In the genomic region with DNA sequence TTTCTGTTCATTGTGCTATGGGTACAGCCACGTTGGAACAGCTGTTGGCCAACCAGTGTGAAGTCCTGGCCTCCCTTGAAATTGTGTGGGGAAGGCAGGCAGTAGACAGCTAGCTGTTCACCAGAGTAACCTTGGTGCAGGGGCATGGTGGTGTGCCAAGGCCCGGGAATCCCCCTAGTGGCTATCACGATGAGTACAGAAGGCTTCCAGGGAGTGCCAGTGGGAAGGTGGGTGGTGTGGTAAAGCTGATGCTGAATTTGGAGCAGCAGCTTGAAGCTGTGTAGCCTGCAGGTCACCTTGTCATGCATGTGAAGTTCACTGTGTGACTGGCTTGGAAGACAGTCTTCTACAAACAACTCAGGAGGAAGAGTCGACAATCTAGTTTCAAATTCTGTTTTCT, we compare ENCODE assay signal across 8 mouse cellular contexts. TPM values are rescaled to one million over a fixed set of nuclear protein-coding genes. Genes with fewer than 3 reads are reported as not detected.
DNase-seq lines count a peak whose midpoint lies in the region; TF ChIP-seq lines count a peak whose summit lies in the region.

No protein-coding gene starts in this region.

- no peaks in the 10 kb centered on the region for H3K36me3 ChIP-seq in thymus, adult 2 months (ENCODE audit: control insufficient read depth, insufficient read depth, low read length)

- no peak overlapping the region for H3K27ac ChIP-seq in gastrocnemius, adult 2 months
- H3K27ac ChIP-seq in thymus, adult 2 months (ENCODE audit: control insufficient read depth, insufficient read depth, low read length) = no peak overlapping the region
- 0 out of 2 replicates have a peak overlapping the region, but pooled peaks have one; percentile 9 for H3K27ac ChIP-seq in olfactory bulb, adult 2 months (ENCODE audit: insufficient read depth, low read depth, low read length)

- intact Hi-C loops in gastrocnemius, adult 2 months (cut with DNase I) = no loop called here

- peak; percentile 30; the same call in 1 of the 2 replicates for TF ChIP-seq CTCF in gastrocnemius, adult 2 months (IDR thresholded peaks at IDR 0.05)
- TF ChIP-seq CTCF in thymus, adult 2 months (IDR thresholded peaks at IDR 0.05; ENCODE audit: borderline replicate concordance, control insufficient read depth, extremely low read depth, insufficient read depth, low read length, poor library complexity) = 0 out of 2 replicates have a peak, but pooled peaks have one; percentile 35
- 0 out of 2 replicates have a peak, but pooled peaks have one; percentile 25 for TF ChIP-seq CTCF in olfactory bulb, adult 2 months (IDR thresholded peaks at IDR 0.05; ENCODE audit: insufficient read depth, low read depth, low read length)

- 39% methylated on average over 4 of the region's 4 CpGs for WGBS in thymus, adult 2 months
- 20% methylated on average over 4 of the region's 4 CpGs for WGBS in olfactory bulb, adult 2 months

- no peak for TF ChIP-seq POLR2A in thymus, adult 2 months (IDR thresholded peaks at IDR 0.05; ENCODE audit: control insufficient read depth, extremely low read depth, insufficient read depth, low read length, poor library complexity)
- no peak for TF ChIP-seq POLR2A in olfactory bulb, adult 2 months (IDR thresholded peaks at IDR 0.05; ENCODE audit: insufficient read depth, low read depth, low read length)

- H3K4me3 ChIP-seq in gastrocnemius, adult 2 months = no peak overlapping the region
- no peak overlapping the region for H3K4me3 ChIP-seq in thymus, adult 2 months (ENCODE audit: control insufficient read depth, insufficient read depth, low read length)
- H3K4me3 ChIP-seq in olfactory bulb, adult 2 months (ENCODE audit: insufficient read depth, low read depth, low read length) = no peak overlapping the region

- peaks cover 7% of the 10 kb centered on the region for H3K4me1 ChIP-seq in thymus, adult 2 months (replicated peaks; ENCODE audit: control insufficient read depth, insufficient read depth, low read length)
- peaks cover 28% of the 10 kb centered on the region for H3K4me1 ChIP-seq in olfactory bulb, adult 2 months (ENCODE audit: control insufficient read depth, insufficient read depth, low read length)

- no peaks in the 10 kb centered on the region for H3K27me3 ChIP-seq in thymus, adult 2 months (ENCODE audit: control insufficient read depth, insufficient read depth, low read length)

- no peak for DNase-seq in gastrocnemius, adult 2 months
- DNase-seq in gastrocnemius, adult 8-10 months (ENCODE audit: low spot score in 2 of 2) = no peak
- DNase-seq in thymus, adult 2 months = peak; percentile 46
- DNase-seq in thymus, adult 18-20 months = no peak
- DNase-seq in frontal cortex, postnatal 36 days (ENCODE audit: low spot score in 2 of 2) = peak; percentile 48 to 64
- peak; percentile 53 to 69 for DNase-seq in kidney, postnatal 4 days
- no peak for DNase-seq in spleen, postnatal 36 days (ENCODE audit: low spot score in 2 of 2)

RNA-seq across cellular contexts. Expression of gene Eipr1, which starts 32.8 kb away (rescaled TPM):
- 1 to 10 TPM; 6.5 to 7.2 TPM for total RNA-seq in gastrocnemius, adult 2 months (2021)
- total RNA-seq in gastrocnemius, adult 8-10 months (2022) = 1 to 10 TPM; 6.5 to 8.3 (median 7.5) TPM
- polyA plus RNA-seq in thymus, adult 2 months (2012; rRNA removed) = 54.0 and 66.8 TPM in 2 replicates
- not detected in 2 replicates for polyA plus RNA-seq in olfactory bulb, adult 2 months (2012; ENCODE audit: insufficient read depth, insufficient read length, low replicate concordance, missing spikeins)

RNA-seq across cellular contexts. Expression of gene Trappc12, which starts 34.1 kb away (rescaled TPM):
- 10 to 100 TPM; 18.2 to 22.5 TPM for total RNA-seq in gastrocnemius, adult 2 months (2021)
- total RNA-seq in gastrocnemius, adult 8-10 months (2022) = 10 to 100 TPM; 17.1 to 18.7 (median 18.0) TPM
- 33.4 and 47.2 TPM in 2 replicates for polyA plus RNA-seq in thymus, adult 2 months (2012; rRNA removed)
- not detected in 2 replicates for polyA plus RNA-seq in olfactory bulb, adult 2 months (2012; ENCODE audit: insufficient read depth, insufficient read length, low replicate concordance, missing spikeins)

Comparison
In these comparisons a context has a peak if more than half of its experiments do, and no peak if none do; other contexts are left out.
1. DNase-seq: peak in thymus, adult 2 months (single experiment), frontal cortex, postnatal 36 days (2 of 2) and kidney, postnatal 4 days (2 of 2); none in gastrocnemius, adult 2 months (single experiment), gastrocnemius, adult 8-10 months (0 of 2), thymus, adult 18-20 months (0 of 2) and spleen, postnatal 36 days (0 of 2).
2. Peak in every context shown above with its lines, with median percentiles within 50 percentile points of each other: CTCF ChIP-seq.